Mouse (Mus musculus) retina, embryonic 14.5 days (tissue): ENCODE results near the gene Ahnak.
"Not testable (repeated sequence)": the region's sequence is repeated elsewhere in the genome, so short reads cannot be mapped to it uniquely, and the experiment has no call there.

Experiments used
- DNase-seq: peaks from one replicate; pipeline ENCODE4 v3.0.0-alpha.2; 2015; ENCODE audit warnings: low spot score

Ahnak gene

DNA sequence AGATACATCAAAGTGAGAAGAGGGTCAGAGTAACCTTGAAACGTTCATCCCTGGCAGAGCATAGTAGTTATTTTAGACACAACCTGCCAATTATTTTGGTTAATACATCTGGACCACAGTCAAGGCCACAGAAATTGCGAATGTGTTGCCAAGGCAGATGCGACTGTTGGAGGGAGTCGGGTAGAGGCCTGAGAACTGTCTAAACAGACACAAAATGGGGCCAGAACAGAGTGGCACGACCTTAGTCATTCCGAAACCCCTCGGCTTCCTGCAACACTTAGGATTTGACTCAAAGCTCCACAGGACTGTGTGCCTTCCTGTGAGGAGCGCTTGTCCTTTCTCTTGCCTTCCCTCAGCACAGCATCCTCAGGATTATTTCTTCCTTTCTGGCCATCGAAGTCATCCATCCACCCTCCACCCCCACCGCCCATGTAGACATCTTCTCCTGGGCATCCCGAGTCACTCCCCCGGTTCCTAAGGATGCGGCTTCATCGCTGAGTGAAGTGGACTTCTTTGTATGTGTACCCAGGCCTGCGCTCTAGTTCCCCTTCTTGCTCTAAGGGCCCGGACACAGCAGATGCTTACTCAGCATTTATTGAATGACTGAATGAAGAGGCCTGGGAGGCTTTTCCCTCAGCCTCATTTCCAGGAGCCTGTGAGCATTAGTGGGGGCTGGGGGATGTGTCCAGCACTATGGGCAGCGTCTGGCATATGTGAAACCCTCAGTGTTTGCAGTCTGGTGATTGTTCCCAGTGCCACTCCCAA, 111.4 kb downstream of the Ahnak start:
- no peak for DNase-seq

DNA sequence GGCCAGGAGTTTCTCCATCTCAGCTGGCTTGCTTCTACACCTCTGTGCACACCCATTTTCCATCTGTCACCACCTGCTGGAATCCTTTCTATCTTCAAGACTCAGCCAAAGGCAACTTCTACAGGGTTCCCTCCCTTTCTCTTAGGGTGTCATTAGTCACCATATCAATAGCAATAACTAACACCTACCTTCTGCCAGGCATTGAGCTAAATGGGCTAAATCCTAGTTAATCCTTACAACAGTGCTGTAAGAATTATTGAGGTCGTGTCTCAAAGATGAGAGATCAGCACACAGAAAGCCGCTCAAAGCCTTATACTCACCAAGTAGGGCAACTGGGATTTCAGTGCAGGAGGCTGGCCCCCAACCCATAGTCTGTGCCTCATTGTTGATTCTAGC, 112.0 kb downstream of the Ahnak start:
- DNase-seq = no peak

DNA sequence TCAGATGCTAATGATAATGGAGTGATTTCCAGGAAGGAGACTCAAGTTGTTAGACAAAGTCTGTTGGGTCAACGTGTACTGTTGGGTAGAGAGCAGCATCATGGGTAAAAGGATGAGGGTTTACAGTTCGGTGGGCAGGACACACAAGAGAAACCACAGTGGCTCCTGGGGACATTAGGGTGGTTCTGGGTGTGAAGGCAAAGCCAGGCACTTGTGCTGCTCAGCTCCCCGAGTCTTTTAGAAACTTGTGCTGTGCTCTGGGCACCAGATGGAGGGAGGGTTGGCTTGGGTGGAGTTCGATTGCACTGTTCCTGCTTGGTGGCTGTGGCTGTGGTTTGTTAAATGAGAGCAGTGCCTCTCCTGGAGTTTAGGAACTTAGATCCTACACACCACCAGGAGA, 114.9 kb downstream of the Ahnak start:
- DNase-seq = no peak

DNA sequence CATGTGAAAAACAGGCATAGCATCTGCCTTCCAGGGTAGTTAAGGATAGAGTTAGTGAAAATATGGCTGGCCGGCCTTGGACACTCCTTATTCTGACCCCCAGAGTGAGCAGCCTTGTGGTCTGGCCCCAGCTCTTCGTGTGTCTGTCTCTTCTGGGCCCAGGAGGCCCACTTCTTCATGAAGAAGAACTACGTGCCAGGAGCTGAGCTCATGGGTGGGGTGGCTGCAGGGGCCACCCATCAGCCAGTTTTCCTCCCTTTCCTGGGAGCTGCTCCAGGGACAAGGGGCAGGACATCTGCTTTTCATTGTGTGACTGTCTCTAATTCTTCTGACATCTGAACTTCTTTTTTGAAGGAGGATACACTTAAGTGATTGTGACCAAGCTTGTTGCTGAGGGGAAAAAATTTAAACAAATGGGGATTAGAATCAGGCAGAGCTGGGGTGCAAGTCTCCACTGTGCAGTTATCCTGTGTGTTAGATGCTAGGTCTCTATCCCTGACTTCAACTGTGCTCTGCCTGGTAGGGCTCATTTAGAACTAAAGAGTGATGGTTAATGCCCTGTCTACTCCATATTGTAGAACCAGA, 116.1 kb downstream of the Ahnak start:
- no peak for DNase-seq

DNA sequence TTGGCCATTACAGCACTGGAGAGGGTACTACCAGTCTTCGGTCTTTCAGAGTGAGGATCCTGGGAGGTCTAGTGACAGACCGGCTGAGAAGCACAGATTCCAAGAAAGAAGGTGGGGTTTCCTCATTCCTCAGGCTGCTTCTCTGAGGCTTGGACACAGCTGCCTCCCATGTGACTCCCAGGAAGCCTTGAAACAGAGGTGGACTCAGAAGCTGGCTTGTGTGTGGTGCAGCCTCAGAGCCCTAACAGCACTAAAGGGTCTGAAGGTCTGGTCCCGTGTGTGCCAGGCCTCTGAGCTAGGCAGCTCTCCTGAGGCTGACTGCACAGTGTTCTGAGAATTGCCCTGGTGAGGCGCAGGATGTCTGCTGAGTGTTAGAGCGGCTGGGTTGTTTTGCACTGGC, 117.0 kb downstream of the Ahnak start:
- DNase-seq = no peak

DNA sequence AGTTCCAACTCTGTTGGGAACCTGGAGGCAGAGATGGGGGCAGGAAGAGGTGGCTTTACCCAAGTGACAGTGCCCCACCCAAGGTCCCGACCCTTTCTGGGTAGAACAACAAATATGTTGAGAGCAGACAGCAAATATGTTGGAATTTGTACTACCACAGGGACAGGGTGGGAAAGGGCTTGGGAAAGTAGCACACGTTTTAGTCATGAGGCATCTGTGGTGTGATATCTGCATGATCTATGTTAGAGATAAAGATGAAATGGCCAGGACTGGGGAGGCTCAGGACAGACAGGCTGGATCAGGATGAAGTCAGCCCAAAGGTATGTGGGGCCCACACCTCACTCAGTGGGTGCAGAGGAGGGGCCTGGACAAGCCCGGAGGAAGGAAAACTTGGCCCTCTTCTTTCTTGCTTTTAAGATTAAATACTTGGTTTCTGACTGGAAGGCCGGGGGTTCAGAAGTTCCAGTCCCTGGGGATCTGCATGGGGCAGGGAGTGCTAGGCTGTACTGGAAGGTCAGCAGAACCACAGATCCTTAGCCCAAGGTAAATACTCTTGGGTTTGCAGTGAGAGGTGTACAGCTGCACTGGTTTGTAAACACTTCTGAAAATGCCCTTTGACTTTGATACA, 117.8 kb downstream of the Ahnak start:
- no peak for DNase-seq

DNA sequence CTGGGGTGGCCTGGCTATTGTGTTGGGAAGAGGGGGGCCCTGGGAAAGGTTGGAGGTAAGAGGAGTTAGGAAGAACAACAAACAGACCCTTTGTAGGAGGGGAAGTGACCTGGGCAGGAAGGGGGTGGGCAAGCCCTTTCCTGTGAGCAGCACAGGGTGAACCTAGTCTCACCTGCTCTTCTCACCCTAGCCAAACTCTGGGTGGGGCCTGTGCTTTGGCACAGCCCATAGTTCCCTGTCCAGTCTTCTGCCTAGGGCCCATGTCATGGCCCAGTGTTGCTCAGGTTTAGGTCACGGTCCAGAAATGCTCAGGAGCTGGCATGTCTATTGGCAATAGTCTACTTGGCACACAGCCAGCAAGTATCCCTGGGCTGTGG, 118.3 kb downstream of the Ahnak start:
- DNase-seq = no peak

DNA sequence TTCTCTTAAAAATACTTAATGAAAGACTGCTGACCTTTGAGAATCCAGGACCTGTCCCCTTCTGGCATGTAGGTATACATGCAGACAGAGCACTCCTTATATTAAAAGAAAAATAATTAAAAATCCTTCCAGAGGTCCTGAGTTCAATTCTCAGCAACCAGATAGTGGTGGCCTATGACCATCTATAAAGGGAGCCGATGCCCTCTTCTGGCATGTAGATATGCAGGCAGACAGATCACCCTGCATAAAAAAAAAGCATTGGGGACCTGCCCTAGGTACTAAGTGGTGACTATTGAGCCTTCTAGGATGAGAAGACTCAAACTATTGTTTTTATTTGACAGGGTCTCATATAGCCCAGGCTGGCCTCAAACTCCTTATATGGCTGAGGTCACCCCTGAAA, 119.5 kb downstream of the Ahnak start:
- no peak for DNase-seq

DNA sequence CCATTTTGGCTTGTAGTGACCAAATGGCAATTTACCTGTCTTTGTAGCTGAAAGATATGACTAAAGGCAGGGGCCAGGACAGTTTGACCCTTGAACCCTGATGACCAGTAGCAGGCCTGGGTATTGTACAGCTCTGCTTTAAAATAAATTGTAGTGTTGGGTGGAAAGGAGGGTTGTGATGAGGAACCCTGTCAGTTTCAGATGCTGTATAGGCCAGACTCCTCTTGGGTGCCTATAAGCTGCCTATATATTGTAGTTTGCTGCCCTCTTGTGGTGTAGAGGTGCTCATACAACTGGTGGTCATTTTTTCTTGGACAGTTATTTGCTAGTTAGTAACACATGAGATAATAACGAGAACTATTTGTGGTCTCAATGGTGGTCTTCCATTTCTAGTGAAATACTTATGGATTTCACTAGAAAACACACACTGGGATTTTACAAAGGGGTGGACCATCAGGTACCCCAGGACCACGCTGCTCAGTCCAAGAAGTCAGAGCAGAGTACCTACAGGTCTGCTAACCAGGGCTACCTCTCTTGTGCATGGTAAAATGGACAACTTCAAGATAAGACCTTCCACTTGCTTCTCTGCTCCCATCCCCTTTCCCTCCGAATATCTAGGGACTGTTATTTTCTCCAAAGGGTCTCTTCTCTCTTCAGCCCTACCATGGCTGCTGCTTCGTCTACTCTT, 121.2 kb downstream of the Ahnak start:
- DNase-seq = peak; percentile 94

DNA sequence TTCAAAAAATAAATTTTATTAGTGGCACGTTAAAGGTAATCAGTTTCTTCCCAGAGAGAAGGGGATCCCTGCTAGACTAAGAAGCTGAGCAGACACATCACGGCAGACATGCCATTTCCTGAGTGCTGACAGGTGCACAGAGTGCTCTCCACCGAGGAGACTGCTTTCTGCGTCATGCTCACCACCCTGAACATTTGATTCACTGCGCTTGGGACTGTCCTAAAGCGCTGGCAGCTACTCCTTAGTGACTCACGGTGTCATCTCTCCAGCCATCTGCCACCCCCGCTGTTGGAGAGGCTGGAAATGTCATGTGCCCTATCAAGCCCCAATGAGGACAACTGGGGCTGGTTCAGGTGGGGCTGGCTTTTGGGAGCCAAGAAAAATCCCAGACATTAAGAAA, 123.0 kb downstream of the Ahnak start:
- DNase-seq = no peak

DNA sequence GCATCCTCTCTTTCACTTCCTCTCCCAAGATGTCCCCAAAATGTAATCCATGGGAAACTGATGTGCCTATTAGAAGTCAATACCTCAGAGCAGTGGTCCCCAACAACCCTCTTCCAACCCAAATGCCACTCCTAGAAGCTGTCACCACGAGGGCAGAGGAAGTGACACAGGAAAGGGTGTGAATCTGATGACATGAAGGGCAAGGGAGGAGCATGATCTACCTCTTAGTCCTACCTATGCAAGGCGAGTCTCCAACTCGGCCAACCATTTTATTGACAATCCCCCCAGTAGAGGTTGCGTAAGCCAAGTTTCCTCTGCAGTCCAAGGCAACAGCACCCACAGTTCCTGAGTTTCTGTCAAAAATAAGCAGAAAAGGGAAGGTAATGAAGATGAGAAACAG, 127.2 kb downstream of the Ahnak start:
- no peak for DNase-seq

DNA sequence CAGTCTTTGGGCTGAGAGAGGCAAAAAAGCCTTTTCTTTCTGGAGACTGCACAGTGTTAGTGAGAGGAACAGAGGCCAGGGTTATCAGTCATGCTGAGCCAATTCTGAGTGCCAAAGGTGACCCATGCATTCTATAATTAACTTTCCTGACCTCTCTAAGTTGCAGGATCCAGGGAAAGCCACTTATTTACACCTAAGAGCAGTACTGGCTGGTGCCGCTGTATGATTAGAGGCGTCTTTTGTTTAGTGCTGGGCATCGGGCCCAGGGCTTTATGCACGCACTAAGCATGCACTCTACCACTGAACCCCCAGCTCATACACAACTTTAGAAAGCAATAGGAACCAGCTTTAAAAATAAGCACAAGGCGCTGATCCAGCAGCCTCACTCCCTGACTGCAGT, 128.2 kb downstream of the Ahnak start:
- no peak for DNase-seq

DNA sequence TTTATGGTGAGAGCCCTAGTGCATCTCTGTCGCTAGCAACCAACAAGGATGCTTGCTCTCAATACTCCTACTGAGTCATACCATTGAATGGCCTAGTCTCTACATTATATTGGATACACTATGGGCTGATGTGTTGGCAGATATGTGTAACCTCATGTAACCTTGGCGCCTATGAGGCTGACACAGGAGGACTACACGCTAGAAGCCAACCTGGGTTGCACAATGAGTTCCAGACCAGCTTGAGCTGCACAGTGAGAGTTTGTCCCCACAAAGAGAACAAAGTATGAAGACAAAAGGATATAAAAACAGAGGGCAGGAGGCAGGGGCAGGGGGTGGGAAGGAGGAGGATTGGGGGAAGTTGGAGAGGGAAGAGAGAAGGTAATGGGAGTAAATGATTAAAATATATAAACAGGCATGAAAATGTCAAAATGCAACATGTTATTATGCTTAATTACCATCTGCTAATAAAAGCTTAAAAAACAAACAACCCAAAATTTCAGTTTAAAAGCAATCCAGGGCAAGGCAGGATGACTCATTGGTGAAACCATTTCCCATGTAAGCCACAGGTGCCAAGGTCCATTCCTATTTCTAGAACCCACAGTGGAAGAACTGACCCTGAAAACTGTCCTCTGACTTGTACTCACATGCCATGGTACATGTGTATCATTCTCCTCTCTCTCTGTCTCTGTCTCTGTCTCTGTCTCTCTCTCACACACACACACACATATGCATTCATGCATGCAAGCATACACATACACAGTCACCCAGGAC, 130.8 kb downstream of the Ahnak start:
- no peak for DNase-seq

DNA sequence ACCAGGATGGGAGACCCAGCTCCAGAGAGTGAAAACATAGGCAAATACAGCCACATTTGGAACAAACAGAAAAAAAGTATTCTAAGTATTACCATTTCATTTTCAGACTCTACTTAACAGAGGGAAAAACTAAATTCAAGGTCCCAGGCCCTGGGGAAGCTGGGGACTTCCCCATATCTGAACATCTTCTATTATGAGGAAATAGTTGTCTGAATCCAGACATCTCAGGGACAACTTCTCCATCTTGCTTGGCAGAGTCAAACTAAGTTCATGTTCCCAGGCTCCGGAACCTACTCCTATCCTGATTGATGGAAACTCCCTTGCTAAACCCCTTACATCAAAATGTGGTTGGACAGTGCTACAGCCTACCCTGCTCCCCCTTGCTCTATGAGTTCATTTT, 133.3 kb downstream of the Ahnak start:
- DNase-seq = no peak

DNA sequence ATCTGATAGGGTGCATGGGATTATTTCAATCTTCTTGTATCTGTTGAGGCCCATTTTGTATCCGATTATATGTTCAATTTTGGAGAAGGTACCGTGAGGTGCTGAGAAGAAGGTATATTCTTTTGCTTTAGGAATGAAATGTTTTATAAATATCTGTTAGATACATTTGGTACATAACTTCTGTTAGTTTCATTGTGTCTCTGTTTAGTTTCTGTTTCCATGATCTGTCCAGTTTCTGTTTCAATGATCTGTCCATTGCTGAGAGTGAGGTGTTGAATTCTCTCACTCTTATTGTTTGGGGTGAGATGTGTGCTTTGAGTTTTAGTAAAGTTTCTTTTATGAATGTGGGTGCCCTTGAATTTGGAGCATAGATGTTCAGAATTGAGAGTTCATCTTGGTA, 134.9 kb downstream of the Ahnak start:
- DNase-seq = not testable (repeated sequence)
